Mouse (Mus musculus): ENCODE data around the gene Wfdc21. TPM values are rescaled to one million over a fixed set of nuclear protein-coding genes. Genes with fewer than 3 reads are reported as not detected.

The Wfdc21 gene
- polyA plus RNA-seq, 1 experiment from 2014 or later = not detected

Other genes with a start within 250 kb of the Wfdc21 start
- gene Heatr9, start 224.8 kb upstream of the Wfdc21 start, polyA plus RNA-seq (2015; fragmentation: Nextera tagmentation; extraction: Ambion mirVana) = not detected in 2 replicates
- 0.31 and 0.40 TPM in 2 replicates for gene Ccl5, start 216.4 kb upstream of the Wfdc21 start, polyA plus RNA-seq (2015; fragmentation: Nextera tagmentation; extraction: Ambion mirVana)
- 2.1 and 2.7 TPM in 2 replicates for gene Ccl9, start 168.3 kb upstream of the Wfdc21 start, polyA plus RNA-seq (2015; fragmentation: Nextera tagmentation; extraction: Ambion mirVana)
- gene Ccl6, start 153.9 kb upstream of the Wfdc21 start, polyA plus RNA-seq (2015; fragmentation: Nextera tagmentation; extraction: Ambion mirVana) = 2.7 and 3.8 TPM in 2 replicates
- gene Rpl9-ps1, start 101.3 kb upstream of the Wfdc21 start, polyA plus RNA-seq (2015; fragmentation: Nextera tagmentation; extraction: Ambion mirVana) = not detected in 2 replicates
- 0.59 and 0.80 TPM in 2 replicates for gene Ccl3, start 97.6 kb upstream of the Wfdc21 start, polyA plus RNA-seq (2015; fragmentation: Nextera tagmentation; extraction: Ambion mirVana)
- gene Ccl4, start 84.4 kb upstream of the Wfdc21 start, polyA plus RNA-seq (2015; fragmentation: Nextera tagmentation; extraction: Ambion mirVana) = 1.2 and 2.1 TPM in 2 replicates
- 1.1 and 2.0 TPM in 2 replicates for gene Wfdc17, start 42.9 kb upstream of the Wfdc21 start, polyA plus RNA-seq (2015; fragmentation: Nextera tagmentation; extraction: Ambion mirVana)
- 3.1 and 3.4 TPM in 2 replicates for gene Wfdc18, start 37.9 kb upstream of the Wfdc21 start, polyA plus RNA-seq (2015; fragmentation: Nextera tagmentation; extraction: Ambion mirVana)
- 12.9 and 15.2 TPM in 2 replicates for gene Heatr6, start 6.8 kb downstream of the Wfdc21 start, polyA plus RNA-seq (2015; fragmentation: Nextera tagmentation; extraction: Ambion mirVana)
- 0.31 and 1.1 TPM in 2 replicates for gene Hnf1b, start 103.1 kb downstream of the Wfdc21 start, polyA plus RNA-seq (2015; fragmentation: Nextera tagmentation; extraction: Ambion mirVana)
- 19.2 and 20.6 TPM in 2 replicates for gene Ddx52, start 195.1 kb downstream of the Wfdc21 start, polyA plus RNA-seq (2015; fragmentation: Nextera tagmentation; extraction: Ambion mirVana)
- 7.5 and 9.2 TPM in 2 replicates for gene Synrg, start 217.5 kb downstream of the Wfdc21 start, polyA plus RNA-seq (2015; fragmentation: Nextera tagmentation; extraction: Ambion mirVana)